Mouse (Mus musculus): Measurements from ENCODE around the gene Pdcd4. TPM values are rescaled to one million over a fixed set of nuclear protein-coding genes. Genes with fewer than 3 reads are reported as not detected.

Pdcd4 gene
- polyA plus RNA-seq, 1 experiment from 2014 or later = 60.4 TPM

GRCm38 (mm10) chr19:53877779-53878178, 14.3 kb upstream of the Pdcd4 start:
- no peak for ATAC-seq (ENCODE audit: low FRiP score, low read depth)
- no peak overlapping the region for H3K4me2 ChIP-seq
- no peaks in the 10 kb centered on the region for H3K9me3 ChIP-seq
- H3K27me3 ChIP-seq = no peaks in the 10 kb centered on the region
- no peak overlapping the region for H3K9ac ChIP-seq
- no peak overlapping the region for H3K27ac ChIP-seq (replicated peaks)
- no peaks in the 10 kb centered on the region for H3K4me1 ChIP-seq (replicated peaks)
- WGBS = 83% methylated on average over 1 of the region's 1 CpGs
- H3K4me3 ChIP-seq = no peak overlapping the region
- no peaks in the 10 kb centered on the region for H3K36me3 ChIP-seq

- no peak for ATAC-seq (ENCODE audit: low FRiP score, low read depth)
- 61% methylated on average over 1 of the region's 1 CpGs for WGBS
- H3K27ac ChIP-seq (replicated peaks) = no peak overlapping the region
- H3K36me3 ChIP-seq = no peaks in the 10 kb centered on the region
- H3K27me3 ChIP-seq = no peaks in the 10 kb centered on the region
- H3K9ac ChIP-seq = no peak overlapping the region
- H3K4me2 ChIP-seq = no peak overlapping the region
- no peak overlapping the region for H3K4me3 ChIP-seq
- H3K9me3 ChIP-seq = no peaks in the 10 kb centered on the region
- peaks cover 2% of the 10 kb centered on the region; the same call in 1 of the 2 replicates for H3K4me1 ChIP-seq (replicated peaks)
Observed at GRCm38 (mm10) chr19:53880460-53880859, 11.6 kb upstream of the Pdcd4 start.

GRCm38 (mm10) chr19:53881786-53882185, 10.2 kb upstream of the Pdcd4 start:
- Histone ChIP-seq H3K9me3 (no peaks in the 10 kb centered on the region), H3K27ac (replicated peaks) (no peak overlapping the region), H3K36me3 (no peaks in the 10 kb centered on the region), H3K27me3 (no peaks in the 10 kb centered on the region), H3K4me3 (no peak overlapping the region), H3K4me1 (replicated peaks) (peaks cover 4% of the 10 kb centered on the region; the same call in 1 of the 2 replicates), H3K4me2 (no peak overlapping the region), H3K9ac (no peak overlapping the region)
- 52% methylated on average over 5 of the region's 5 CpGs for WGBS
- ATAC-seq (ENCODE audit: low FRiP score, low read depth) = no peak

- H3K36me3 ChIP-seq = no peaks in the 10 kb centered on the region
- no peak overlapping the region for H3K9ac ChIP-seq
- no peak overlapping the region for H3K4me2 ChIP-seq
- H3K4me1 ChIP-seq (replicated peaks) = peaks cover 4% of the 10 kb centered on the region; the same call in 1 of the 2 replicates
- no peak for ATAC-seq (ENCODE audit: low FRiP score, low read depth)
- H3K27ac ChIP-seq (replicated peaks) = no peak overlapping the region
- H3K27me3 ChIP-seq = no peaks in the 10 kb centered on the region
- 34% methylated on average over 10 of the region's 10 CpGs for WGBS
- no peaks in the 10 kb centered on the region for H3K9me3 ChIP-seq
- H3K4me3 ChIP-seq = no peak overlapping the region
Observed at GRCm38 (mm10) chr19:53885450-53885849, 6.6 kb upstream of the Pdcd4 start.

- Histone ChIP-seq H3K4me3 (no peak overlapping the region), H3K36me3 (no peaks in the 10 kb centered on the region), H3K9me3 (no peaks in the 10 kb centered on the region), H3K27ac (replicated peaks) (no peak overlapping the region), H3K27me3 (no peaks in the 10 kb centered on the region), H3K4me2 (no peak overlapping the region), H3K9ac (no peak overlapping the region), H3K4me1 (replicated peaks) (peaks cover 4% of the 10 kb centered on the region; the same call in 1 of the 2 replicates)
- ATAC-seq (ENCODE audit: low FRiP score, low read depth) = no peak
- WGBS = 93% methylated on average over 10 of the region's 10 CpGs
Observed at GRCm38 (mm10) chr19:53886576-53887370, 5.3 kb upstream of the Pdcd4 start.

- 90% methylated on average over 3 of the region's 3 CpGs for WGBS
- Histone ChIP-seq H3K4me3 (no peak overlapping the region), H3K4me2 (no peak overlapping the region)
Observed at GRCm38 (mm10) chr19:53887822-53888221, 4.2 kb upstream of the Pdcd4 start.

GRCm38 (mm10) chr19:53888331-53888730, 3.7 kb upstream of the Pdcd4 start:
- WGBS = 91% methylated on average over 9 of the region's 9 CpGs
- Histone ChIP-seq H3K9ac (no peak overlapping the region), H3K4me3 (no peak overlapping the region), H3K36me3 (no peaks in the 10 kb centered on the region), H3K4me2 (no peak overlapping the region), H3K9me3 (no peaks in the 10 kb centered on the region), H3K27ac (replicated peaks) (no peak overlapping the region), H3K27me3 (no peaks in the 10 kb centered on the region), H3K4me1 (replicated peaks) (peaks cover 4% of the 10 kb centered on the region; the same call in 1 of the 2 replicates)
- ATAC-seq (ENCODE audit: low FRiP score, low read depth) = no peak

More at GRCm38 (mm10) chr19:53887822-53888221, 4.2 kb upstream of the Pdcd4 start:
- Histone ChIP-seq H3K27ac (replicated peaks) (no peak overlapping the region), H3K9ac (no peak overlapping the region), H3K27me3 (no peaks in the 10 kb centered on the region), H3K4me1 (replicated peaks) (peaks cover 4% of the 10 kb centered on the region; the same call in 1 of the 2 replicates), H3K36me3 (no peaks in the 10 kb centered on the region), H3K9me3 (no peaks in the 10 kb centered on the region)
- no peak for ATAC-seq (ENCODE audit: low FRiP score, low read depth)

GRCm38 (mm10) chr19:53889555-53889954, 2.5 kb upstream of the Pdcd4 start:
- peaks cover 4% of the 10 kb centered on the region; the same call in 1 of the 2 replicates for H3K4me1 ChIP-seq (replicated peaks)
- no peak overlapping the region for H3K9ac ChIP-seq
- H3K27me3 ChIP-seq = no peaks in the 10 kb centered on the region
- H3K9me3 ChIP-seq = no peaks in the 10 kb centered on the region
- 83% methylated on average over 5 of the region's 5 CpGs for WGBS
- H3K27ac ChIP-seq (replicated peaks) = no peak overlapping the region
- ATAC-seq (ENCODE audit: low FRiP score, low read depth) = no peak
- H3K36me3 ChIP-seq = no peaks in the 10 kb centered on the region
- H3K4me2 ChIP-seq = no peak overlapping the region
- H3K4me3 ChIP-seq = no peak overlapping the region

- no peak overlapping the region for H3K4me2 ChIP-seq
- H3K4me3 ChIP-seq = no peak overlapping the region
- H3K4me1 ChIP-seq (replicated peaks) = peaks cover 3% of the 10 kb centered on the region; the same call in 1 of the 2 replicates
- H3K36me3 ChIP-seq = no peaks in the 10 kb centered on the region
- 46% methylated on average over 5 of the region's 5 CpGs for WGBS
- no peak overlapping the region for H3K27ac ChIP-seq (replicated peaks)
- no peaks in the 10 kb centered on the region for H3K27me3 ChIP-seq
- no peak for ATAC-seq (ENCODE audit: low FRiP score, low read depth)
- no peak overlapping the region for H3K9ac ChIP-seq
- no peaks in the 10 kb centered on the region for H3K9me3 ChIP-seq
Observed at GRCm38 (mm10) chr19:53890274-53890673, 1.8 kb upstream of the Pdcd4 start.

GRCm38 (mm10) chr19:53890781-53891251, 1.2 kb upstream of the Pdcd4 start:
- no peaks in the 10 kb centered on the region for H3K27me3 ChIP-seq
- 68% methylated on average over 5 of the region's 5 CpGs for WGBS
- no peak overlapping the region for H3K27ac ChIP-seq (replicated peaks)
- no peaks in the 10 kb centered on the region for H3K9me3 ChIP-seq
- no peak for ATAC-seq (ENCODE audit: low FRiP score, low read depth)
- H3K4me2 ChIP-seq = no peak overlapping the region
- H3K4me1 ChIP-seq (replicated peaks) = no peaks in the 10 kb centered on the region
- H3K4me3 ChIP-seq = no peak overlapping the region
- H3K9ac ChIP-seq = no peak overlapping the region
- H3K36me3 ChIP-seq = no peaks in the 10 kb centered on the region

GRCm38 (mm10) chr19:53891569-53891968, 462 bp upstream of the Pdcd4 start:
- H3K4me3 ChIP-seq = no peak overlapping the region
- H3K27me3 ChIP-seq = no peaks in the 10 kb centered on the region
- no peak overlapping the region for H3K9ac ChIP-seq
- H3K9me3 ChIP-seq = no peaks in the 10 kb centered on the region
- H3K36me3 ChIP-seq = no peaks in the 10 kb centered on the region
- H3K27ac ChIP-seq (replicated peaks) = no peak overlapping the region
- H3K4me2 ChIP-seq = no peak overlapping the region
- 90% methylated on average over 2 of the region's 2 CpGs for WGBS
- no peak for ATAC-seq (ENCODE audit: low FRiP score, low read depth)
- H3K4me1 ChIP-seq (replicated peaks) = no peaks in the 10 kb centered on the region

- 78% methylated on average over 9 of the region's 9 CpGs for WGBS
- no peaks in the 10 kb centered on the region for H3K9me3 ChIP-seq
- H3K9ac ChIP-seq = no peak overlapping the region
- H3K4me1 ChIP-seq (replicated peaks) = no peaks in the 10 kb centered on the region
- H3K36me3 ChIP-seq = no peaks in the 10 kb centered on the region
- no peak overlapping the region for H3K4me3 ChIP-seq
- H3K27me3 ChIP-seq = no peaks in the 10 kb centered on the region
- no peak overlapping the region for H3K27ac ChIP-seq (replicated peaks)
- no peak for ATAC-seq (ENCODE audit: low FRiP score, low read depth)
- no peak overlapping the region for H3K4me2 ChIP-seq
Observed at GRCm38 (mm10) chr19:53892838-53893359, 868 bp downstream of the Pdcd4 start.
